Mouse (Mus musculus) urinary bladder, postnatal 25 days (tissue): ENCODE data around the gene Ubash3a.
A peak's percentile ranks its signal among the peaks of the same experiment; 100 is the strongest.

Source experiments
- DNase-seq: peaks from one replicate; pipeline ENCODE4 v3.0.0; 2022; ENCODE audit warnings: low spot score

Gene Ubash3a

GRCm38 (mm10) chr17:31216068-31216955 lies 8.6 kb downstream of the Ubash3a start:
- no peak for DNase-seq

GRCm38 (mm10) chr17:31222810-31223310 lies 15.2 kb downstream of the Ubash3a start:
- no peak for DNase-seq

- no peak for DNase-seq
These were observed 16.2 kb downstream of the Ubash3a start for GRCm38 (mm10) chr17:31223835-31224234.

- DNase-seq: no peak
These were observed 16.9 kb downstream of the Ubash3a start for GRCm38 (mm10) chr17:31224591-31224990.

GRCm38 (mm10) chr17:31226368-31226767 lies 18.7 kb downstream of the Ubash3a start:
- DNase-seq: no peak

- no peak for DNase-seq
These were observed 19.3 kb downstream of the Ubash3a start for GRCm38 (mm10) chr17:31226931-31227330.

- no peak for DNase-seq
These were observed 24.1 kb downstream of the Ubash3a start for GRCm38 (mm10) chr17:31231780-31232179.

- DNase-seq: no peak
These were observed 24.8 kb downstream of the Ubash3a start for GRCm38 (mm10) chr17:31232251-31233010.

- DNase-seq: no peak
These were observed 28.2 kb downstream of the Ubash3a start for GRCm38 (mm10) chr17:31235915-31236314.

GRCm38 (mm10) chr17:31238234-31239020 lies 30.8 kb downstream of the Ubash3a start:
- DNase-seq: no peak

- no peak for DNase-seq
These were observed 33.5 kb downstream of the Ubash3a start for GRCm38 (mm10) chr17:31241156-31241555.

GRCm38 (mm10) chr17:31242764-31243163 lies 35.1 kb downstream of the Ubash3a start:
- DNase-seq: no peak

- no peak for DNase-seq
These were observed 37.6 kb downstream of the Ubash3a start for GRCm38 (mm10) chr17:31245321-31245720.

- no peak for DNase-seq
These were observed 39.5 kb downstream of the Ubash3a start for GRCm38 (mm10) chr17:31247144-31247543.

- DNase-seq: no peak
These were observed 46.3 kb downstream of the Ubash3a start for GRCm38 (mm10) chr17:31253951-31254350.

- DNase-seq: peak; percentile 66
These were observed 46.8 kb downstream of the Ubash3a start for GRCm38 (mm10) chr17:31254463-31254931.

- DNase-seq: no peak
These were observed 49.5 kb downstream of the Ubash3a start for GRCm38 (mm10) chr17:31257149-31257548.

- DNase-seq: no peak
These were observed 50.2 kb downstream of the Ubash3a start for GRCm38 (mm10) chr17:31257898-31258297.

- DNase-seq: no peak
These were observed 50.7 kb downstream of the Ubash3a start for GRCm38 (mm10) chr17:31258310-31258865.

GRCm38 (mm10) chr17:31259145-31259544 lies 51.5 kb downstream of the Ubash3a start:
- no peak for DNase-seq

GRCm38 (mm10) chr17:31259825-31260224 lies 52.2 kb downstream of the Ubash3a start:
- DNase-seq: no peak

GRCm38 (mm10) chr17:31260430-31260829 lies 52.8 kb downstream of the Ubash3a start:
- peak; percentile 70 for DNase-seq
